Mouse (Mus musculus): ENCODE measurements at regions not wholly inside any gene's neighbourhood (a gene's known extent, or its start where the extent isn't known, plus 50 kb on each side); places are given as distances from the start of the nearest gene placed in this dataset.

DNA sequence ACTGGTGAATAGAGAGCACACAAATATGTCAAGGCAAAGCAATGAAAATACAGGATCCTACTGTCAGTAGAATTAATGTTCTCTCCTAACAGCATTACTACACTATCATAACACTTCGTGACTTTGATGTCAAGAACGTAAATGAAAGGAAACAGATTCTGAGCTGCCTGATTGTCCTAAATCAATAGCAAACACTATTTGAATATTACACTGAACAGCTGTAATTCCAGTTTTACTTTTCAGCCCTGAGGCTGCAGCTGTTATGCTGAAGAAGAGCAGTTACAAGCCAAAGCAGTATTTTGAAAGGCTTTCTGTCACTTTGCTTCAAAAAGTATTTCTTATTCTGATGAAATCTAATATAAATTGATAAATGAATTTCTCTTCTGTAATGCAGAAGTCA, 828.7 kb upstream of the Adgrl2 start:
- DNase-seq (ENCODE audit: low spot score), result no peak

DNA sequence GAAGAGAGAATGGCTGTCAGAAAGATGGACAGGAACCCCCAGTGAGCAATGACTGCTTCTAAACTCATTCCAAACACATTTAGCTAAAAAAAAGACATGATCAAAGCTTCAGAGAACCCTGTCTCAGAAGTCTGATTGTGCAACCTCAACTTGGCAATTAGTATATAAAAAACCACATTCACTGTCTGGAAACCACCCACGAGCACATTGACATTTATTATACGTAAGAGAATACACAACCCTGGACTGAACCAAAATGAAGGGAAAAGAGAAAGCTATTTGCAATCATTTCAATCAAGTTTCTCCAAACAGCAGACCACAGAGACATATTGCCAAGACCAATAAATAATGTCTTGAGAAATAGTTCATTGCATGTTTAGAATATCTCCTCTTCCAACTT, 820.7 kb upstream of the Adgrl2 start:
- no peak for DNase-seq (ENCODE audit: low spot score)

DNA sequence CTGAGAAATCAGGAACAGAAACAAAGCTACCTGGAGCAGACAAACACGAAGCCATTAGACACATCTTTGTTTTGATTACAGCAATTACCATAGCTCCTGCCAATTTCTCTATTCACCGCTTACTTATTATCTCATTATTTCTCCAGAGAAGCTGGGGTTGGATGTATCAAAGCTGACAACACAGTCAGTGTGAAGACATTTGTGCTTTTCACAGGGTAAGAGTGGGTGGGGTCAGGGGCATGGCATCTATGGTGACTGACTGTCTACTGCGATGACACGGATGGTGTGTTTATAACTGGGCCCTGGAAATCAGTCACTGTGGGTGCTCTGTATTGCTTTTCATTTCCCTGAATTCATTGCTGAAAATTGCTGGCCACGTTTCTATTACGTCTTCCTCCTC, 815.0 kb upstream of the Adgrl2 start:
- no peak for DNase-seq (ENCODE audit: low spot score)

DNA sequence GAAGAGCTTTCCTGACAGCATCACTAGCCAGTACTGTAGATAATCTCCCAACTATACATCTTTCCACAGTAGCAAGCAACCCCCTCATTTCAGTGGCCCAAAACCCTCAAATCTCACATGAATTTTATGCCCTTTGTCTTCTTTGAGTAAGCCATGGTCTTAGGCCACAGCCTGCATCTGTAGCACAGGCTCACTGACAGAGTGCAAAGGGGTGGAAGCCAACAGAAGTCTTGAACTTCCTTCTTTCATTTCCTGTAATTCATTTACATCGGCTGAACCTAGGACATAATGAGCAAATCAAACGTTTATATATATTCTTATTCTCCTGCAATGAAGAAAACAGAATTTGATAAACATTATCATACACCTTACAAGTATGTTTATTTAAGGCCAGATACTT, 805.8 kb upstream of the Adgrl2 start:
- DNase-seq (ENCODE audit: low spot score), result no peak

DNA sequence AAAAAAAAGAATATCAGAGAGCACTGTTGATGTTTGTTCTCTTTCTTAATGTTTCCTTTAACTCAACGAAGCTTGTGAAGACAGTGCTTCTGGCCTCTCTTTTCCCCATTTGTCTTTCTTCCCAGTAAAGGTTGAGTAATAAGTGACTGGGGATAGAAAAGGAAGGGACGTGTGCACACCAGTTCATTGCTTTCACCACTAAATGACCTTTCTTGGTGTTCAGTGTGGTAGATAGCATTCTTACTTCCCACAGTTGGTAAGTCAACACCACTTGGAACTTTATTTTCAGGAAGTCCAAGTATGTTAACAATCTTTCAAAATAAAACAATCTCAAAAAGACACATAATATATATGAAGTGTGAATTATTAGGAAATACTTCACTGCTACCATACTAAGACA, 801.2 kb upstream of the Adgrl2 start:
- DNase-seq (ENCODE audit: low spot score), result no peak

DNA sequence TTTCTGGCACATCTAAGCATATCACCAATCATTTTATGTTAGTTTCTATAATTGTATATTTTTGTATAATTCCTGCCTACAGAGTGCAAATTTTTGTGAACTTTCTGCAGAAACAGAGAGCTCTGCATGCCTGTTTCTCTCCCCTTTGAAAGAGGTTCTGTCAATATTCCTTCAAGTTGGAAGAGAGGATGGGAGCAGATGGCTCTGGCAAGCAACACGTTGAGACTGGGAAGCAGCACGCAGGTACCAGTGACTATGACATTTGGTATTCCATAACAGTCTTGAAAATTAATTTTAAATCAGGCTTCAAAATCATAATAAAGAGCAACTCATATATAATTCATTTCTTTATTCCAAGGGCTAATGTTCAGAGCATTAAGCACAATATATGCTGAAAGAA, 795.7 kb upstream of the Adgrl2 start:
- DNase-seq (ENCODE audit: low spot score), result no peak

DNA sequence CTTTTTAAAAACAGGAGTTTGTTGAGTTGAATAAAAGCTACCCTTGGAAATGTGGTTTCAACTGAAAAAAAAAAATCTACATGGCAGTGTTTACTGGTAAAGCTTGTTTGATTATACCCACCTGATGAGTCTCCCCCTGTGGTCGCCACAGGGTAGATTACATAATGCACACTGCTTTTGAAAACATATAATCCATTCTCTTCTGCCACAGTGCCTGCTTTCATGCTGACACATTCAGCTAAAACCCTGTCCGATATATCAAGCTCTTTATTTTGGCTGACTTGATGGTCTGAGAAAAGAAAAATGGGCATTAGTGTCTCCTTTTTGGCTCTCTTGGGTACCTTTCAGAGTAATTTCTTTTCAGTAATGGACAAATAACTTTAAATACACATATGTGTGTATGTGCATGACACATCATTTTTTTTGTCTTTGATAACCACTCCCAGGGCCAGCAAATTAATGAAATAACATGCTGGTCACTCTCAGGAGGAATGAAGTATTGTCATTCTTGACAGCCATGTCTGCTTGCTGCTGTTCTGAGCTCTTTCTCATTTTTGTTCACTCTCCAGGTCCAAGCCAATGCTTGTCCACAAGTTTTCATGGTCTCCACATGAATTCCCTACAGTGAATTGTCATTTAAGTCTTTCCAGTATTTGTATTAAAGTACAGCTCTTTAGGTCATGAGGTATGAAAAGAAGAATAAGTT, 793.7 kb upstream of the Adgrl2 start:
- DNase-seq (ENCODE audit: low spot score), result no peak

DNA sequence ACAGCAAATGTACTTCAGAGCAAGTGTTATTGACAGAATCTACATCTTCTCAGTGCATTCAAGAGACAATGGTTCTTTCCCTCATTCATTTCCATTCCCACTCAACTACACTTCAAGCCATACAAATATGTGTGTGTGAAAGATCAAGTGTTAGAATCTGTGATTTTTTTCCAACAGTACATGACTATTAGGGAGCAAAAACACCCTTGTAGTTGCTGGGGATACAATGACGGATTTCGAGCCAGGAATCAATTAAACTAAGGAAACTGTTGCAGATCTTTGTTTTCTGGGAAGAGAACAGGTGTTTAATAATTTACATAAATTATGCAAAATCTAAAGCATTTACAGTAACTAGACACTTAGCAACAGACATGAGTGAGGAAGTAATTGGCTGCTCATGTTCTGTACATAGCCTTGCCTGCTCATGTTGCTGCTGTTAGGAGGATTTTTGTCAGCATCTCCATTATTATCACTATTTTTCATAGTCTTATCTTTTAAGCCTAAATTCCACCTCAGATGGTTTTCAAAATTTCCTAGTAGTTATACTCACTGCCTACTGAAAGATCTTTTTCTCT, 777.6 kb upstream of the Adgrl2 start:
- DNase-seq (ENCODE audit: low spot score), result no peak

DNA sequence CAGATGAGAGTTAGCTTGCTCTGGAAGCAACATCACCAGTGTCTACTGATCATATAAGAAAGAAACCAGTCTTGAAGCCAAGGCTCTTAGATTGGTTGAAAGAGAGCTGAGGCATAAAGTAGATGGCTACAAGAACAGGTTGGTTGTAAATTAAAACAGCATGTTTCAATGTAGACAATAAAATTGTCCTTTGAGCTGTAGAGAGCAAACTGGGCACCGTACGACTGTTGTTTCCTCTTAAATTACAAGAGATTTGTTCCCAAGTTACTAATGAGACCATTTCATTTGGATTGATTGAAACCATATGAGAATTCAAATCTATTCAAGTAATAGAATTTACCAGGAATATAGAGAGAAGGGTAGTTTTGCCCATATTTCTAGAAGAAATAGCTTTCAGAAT, 770.9 kb upstream of the Adgrl2 start:
- DNase-seq (ENCODE audit: low spot score), result no peak

DNA sequence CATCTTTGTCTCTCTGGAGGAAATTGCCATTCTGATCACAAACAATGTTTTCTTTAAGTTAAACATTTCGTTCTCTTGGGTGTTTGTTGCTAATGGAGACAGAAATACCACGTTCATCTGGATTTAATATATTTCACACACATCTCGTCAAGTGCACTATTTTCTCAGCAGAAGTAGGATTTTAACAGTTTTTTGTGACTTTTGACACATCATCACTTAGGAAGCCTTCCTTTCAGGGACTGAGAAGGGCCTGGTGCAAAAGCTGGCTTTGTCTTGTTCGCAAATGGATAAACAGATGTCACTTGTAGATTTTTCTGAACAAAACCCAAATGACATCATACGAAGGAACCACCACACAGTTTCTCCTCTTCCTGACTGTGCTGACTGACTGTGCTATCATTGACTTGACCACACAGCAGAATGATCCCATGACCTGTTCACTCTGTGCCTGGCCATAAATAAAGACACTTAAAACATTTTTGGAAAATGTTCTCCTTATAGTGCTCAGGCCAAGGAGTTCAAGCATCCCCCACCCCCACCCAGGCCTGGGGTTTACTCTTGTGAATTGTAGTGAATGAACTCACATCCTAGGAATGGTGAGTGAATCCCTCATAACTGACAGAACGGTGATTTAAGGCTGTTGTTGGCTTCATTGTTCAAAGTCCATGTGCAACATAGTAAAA, 767.7 kb upstream of the Adgrl2 start:
- DNase-seq (ENCODE audit: low spot score), result no peak

DNA sequence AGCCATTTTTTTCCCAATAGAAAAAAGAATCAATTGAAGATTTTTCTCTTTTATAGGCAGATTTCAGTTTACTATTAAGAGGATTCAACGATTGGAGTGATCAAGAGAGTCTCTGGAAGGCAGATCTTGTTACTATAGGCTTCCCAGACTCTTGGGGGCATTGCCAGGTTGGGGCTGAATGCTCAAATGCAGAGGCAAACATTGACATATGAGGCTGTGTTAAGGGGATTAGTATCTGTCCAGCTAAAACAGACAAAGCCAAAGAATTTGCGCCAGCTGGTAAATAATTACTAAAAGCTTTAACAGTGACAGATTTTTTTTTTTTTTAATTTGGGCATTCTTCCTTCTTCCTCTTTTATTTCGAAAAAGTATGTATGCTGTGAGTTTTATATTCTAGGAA, 745.7 kb upstream of the Adgrl2 start:
- DNase-seq (ENCODE audit: low spot score), result no peak

DNA sequence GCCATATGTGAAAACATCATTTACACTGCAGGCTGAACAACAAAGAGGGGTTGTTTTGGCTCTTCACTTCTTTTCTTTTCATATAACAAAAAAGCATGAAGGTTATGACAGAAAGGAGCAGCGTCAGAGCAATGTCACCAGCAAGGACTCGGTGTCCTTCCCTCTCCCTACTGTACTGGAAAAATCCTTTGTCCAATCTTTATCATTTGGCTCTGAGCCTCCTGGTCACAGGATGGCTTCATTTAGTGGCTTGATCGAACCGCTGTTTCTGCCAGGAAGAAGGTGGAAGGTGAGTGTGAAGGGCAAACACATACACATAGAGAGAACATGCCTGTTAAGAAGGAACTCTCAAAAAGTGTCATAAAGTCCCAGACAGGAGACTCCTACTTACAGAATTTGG, 735.9 kb upstream of the Adgrl2 start:
- no peak for DNase-seq (ENCODE audit: low spot score)

DNA sequence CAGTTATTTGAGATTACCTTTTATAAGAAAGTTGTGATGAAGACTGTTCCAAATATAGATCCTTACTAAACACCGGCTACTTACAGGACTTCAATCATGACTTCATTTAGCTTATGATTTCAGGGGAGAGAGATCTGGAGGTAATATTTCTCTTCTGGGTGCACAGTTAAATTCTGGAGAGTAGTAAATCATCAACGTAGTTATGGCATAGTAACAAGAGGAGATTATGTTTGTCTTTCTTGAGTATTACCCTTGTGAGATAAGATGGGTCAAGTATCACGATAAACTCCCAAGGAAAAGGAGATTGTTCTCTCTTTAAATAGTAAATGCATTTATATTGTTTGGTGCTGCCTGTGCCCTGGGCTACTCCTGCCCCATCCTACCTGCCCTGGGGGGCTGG, 734.5 kb upstream of the Adgrl2 start:
- DNase-seq (ENCODE audit: low spot score), result no peak

DNA sequence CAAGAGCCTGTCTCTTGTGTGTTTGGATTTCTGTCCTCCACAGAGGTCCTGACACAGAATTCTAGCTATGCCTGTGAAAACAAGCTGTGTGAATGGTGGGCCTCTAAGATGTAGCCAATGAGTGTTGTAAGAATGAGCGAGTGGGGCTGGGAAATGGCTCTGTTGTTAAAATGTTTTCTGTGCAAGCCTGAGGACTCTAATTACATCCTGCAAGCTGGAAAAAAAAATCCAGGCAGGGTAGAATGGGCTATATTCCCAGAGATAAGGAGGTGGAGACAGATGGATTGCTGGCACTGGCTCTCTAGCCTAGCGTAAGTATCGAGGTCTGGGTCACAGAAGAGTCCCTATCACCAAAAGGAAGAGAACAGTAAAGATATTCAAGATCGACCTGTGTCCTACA, 731.5 kb upstream of the Adgrl2 start:
- peak; percentile 6 for DNase-seq (ENCODE audit: low spot score)

DNA sequence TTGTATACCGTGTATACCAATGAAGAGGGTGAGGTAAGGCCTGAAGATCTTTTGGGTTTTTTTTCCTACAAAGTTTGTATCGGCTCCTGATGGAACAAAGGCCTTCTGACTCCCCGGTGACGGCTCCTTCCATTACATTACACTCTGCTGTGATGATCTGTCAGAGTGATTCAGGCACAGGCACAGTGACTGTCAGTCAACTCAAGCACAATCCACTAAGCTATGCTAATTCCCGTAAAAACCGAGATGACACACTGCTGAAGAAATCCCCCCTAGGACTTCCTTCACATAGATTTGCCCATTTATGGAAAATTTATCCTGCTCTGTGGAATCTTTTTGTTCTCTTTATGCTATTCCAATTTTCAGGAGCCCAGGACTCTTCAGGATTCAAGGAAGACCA, 730.0 kb upstream of the Adgrl2 start:
- no peak for DNase-seq (ENCODE audit: low spot score)

DNA sequence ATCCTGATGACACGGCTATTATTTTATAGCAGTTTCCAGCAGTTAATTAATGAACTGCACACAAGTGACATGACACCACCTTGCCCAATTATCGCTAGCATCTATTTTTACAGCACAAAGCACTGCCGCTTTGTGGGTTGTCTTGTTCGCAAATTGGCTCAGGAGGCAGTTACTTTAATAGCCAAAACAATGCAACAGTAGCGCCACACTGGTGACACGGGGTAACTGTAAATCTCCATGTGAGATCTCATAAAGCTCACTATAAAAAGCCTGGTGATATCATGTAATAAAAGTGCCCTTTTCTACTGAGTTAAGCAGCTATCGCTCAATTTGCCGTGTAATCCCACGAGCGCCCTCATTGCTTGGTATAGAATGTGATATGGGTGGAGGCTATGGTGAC, 715.4 kb upstream of the Adgrl2 start:
- no peak for DNase-seq (ENCODE audit: low spot score)

DNA sequence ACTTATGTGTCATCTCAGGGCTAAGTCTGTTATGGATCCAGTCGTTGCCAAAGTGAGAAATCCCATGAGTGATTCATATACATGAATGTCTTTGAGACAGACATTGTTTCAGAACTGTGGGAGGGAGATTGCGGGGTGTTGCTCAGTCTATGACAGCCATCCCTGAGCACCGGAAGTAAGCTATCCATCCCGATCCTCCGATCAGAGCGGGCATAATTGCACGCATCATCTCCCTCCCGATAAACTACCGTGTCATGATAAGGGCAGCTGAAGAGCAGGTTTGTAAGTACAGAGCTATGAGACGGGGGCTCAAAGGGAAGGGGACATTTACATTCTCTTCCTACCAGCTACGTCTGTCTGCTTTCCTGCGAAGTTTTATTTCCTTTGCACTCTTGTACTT, 715.0 kb upstream of the Adgrl2 start:
- DNase-seq (ENCODE audit: low spot score), result no peak

DNA sequence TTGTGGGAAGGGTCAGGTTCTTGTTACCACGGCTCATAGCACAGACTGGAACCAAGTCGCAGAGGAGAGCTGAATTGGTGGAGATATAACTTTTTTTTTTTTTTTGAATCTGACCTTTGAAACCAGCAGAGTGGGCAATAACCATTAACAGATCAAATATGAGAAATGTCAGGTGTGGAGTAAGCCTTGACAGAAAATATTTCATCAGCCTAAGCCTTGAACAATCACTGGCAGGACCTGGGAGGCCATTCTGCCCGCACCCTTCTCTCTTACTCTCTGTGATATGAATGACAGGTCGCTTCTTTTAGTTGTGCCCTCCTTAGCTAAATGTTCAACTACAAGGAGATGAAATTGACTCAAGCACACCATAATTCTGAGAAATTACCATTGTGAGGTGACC, 714.1 kb upstream of the Adgrl2 start:
- DNase-seq (ENCODE audit: low spot score), result no peak

DNA sequence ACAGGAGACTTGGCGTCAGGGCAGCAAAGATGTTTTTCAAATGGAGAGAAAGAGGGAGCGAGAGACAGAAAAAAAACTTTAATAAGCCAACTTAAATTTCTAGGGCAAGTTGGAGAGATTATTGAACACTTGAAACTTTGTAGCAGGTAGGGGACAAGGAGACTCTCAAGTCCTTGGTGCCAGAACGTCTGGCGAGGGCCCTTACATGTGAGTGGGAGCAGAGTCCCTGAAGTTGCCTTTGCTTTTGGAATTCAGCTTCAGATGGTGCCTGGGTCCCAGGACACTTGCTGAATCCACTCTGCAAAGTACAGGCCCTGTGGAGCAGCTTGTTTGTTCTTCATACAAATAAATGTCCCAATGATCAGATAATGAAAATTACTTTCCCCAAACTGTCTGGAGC, 693.2 kb upstream of the Adgrl2 start:
- DNase-seq (ENCODE audit: low spot score), result no peak

DNA sequence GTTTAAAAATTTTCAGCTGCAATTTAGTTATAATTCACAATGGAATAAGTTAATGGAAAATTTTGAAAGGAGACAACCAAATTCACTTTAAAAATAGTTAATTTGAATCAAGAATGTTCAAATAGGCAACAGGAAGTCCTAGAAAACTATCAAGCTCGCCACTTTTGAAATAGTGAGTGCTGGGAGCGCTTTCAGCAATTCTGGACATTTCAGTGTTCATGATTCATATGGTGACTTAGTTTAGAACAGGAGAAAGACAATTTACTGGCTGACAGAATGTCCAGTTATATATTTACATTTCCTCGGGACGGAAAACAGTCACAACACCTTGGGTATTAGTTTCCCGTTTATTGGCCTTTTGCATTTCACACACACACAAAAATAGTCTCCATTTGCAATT, 691.9 kb upstream of the Adgrl2 start:
- no peak for DNase-seq (ENCODE audit: low spot score)

DNA sequence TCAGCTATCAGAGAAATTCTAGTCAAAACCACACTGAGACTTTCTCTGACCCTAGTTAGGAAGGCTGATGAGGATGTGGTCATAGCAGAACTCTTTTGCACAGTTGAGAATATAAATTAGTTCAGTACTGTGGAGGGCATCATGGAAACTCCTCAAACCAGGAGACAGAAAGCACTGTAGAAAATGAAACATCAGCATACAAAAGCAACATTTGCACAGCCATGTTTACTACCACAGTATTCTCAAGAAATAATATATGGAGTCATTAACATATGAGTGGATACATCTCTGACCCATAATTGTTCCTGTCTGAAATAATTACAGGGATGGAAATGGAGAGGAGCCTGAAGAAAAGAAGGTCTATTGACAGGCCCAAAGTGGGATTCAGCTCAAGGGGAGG, 683.6 kb upstream of the Adgrl2 start:
- DNase-seq (ENCODE audit: low spot score), result no peak

DNA sequence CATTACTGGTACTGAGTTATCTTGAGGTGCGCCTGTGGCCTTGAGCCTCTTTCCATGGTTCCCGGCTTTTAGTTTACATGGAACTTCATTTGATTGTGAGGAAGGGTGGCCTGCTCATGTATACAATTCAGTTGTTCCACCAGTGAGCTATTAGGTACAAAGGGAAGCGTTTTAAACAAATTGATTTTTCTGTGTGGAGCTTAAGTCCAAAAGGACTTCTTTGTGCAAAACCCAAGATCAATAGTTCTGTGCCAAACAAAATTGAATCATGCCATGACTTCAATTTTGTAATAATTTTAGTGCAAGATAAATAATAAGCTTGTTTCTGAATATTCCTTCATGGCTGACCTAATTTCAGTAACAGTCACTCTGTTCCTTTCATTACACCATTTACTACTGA, 674.3 kb upstream of the Adgrl2 start:
- no peak for DNase-seq (ENCODE audit: low spot score)

DNA sequence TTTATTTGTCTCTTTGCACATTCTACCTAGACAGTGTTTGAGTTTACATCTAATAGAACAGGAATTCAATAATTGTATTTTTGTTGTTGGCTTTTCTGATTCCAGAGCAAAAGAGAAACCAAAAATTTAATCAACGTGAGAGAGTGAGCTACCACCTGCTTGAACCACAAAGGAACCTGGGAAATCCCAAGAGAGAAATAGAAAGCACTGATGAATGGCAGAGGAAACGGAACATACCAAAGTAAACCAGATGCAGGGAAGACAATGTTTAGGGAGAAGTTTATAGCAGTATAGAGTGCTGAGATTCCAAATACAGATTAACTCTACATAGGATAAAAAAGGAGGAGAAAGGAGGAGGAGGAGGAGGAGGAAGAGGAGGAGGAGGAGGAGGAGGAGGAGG, 648.0 kb upstream of the Adgrl2 start:
- DNase-seq (ENCODE audit: low spot score), result no peak

DNA sequence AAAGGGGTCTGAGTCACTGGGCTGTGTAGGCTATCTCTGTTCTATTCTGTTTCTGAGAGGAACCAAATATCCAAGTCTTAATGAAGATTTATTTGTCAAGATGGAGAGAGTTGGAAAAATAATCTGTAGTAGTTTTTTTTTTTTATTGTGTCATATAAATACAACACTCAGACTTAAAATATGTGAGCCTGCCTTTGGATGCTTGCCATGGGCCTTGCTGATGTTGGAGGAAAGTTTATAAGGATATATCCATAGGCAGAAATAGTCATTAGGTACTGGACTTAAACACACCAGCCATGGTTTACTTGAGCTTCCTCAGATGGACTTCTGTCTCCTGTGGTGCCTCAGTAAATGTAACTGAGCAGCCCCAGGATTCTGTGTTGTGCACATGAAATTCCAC, 635.8 kb upstream of the Adgrl2 start:
- DNase-seq (ENCODE audit: low spot score), result no peak

All from yolk sac, embryonic 10.5 days (tissue).